Mouse (Mus musculus) hindbrain, embryonic 16.5 days (tissue): ENCODE results near the gene Zfp14. TPM values are rescaled to one million over a fixed set of nuclear protein-coding genes. Genes with fewer than 3 reads are reported as not detected.

Experiments
- ATAC-seq: fragments of 200-750 bp; cut with Nextera tagmentation; 2 replicates; pipeline ENCODE4 v1.8.0; 2017; ENCODE audit warnings: moderate TSS enrichment, moderate library complexity
- H3K27ac ChIP-seq: fragments of 300-500 bp; sonication (generic); 2 replicates; pipeline ENCODE4 v1.5.1; 2014; ENCODE audit warnings: low read depth, mild to moderate bottlenecking, control low read depth, low read length, moderate library complexity
- H3K27me3 ChIP-seq: fragments of 300-500 bp; sonication (generic); replicated peaks from 2 replicates; pipeline ENCODE4 v1.6.1; 2014; ENCODE audit warnings: low read length; ENCODE audit not compliant: control insufficient read depth, insufficient read depth
- H3K36me3 ChIP-seq: fragments of 300-500 bp; sonication (generic); 2 replicates; pipeline ENCODE4 v1.6.1; 2014; ENCODE audit warnings: mild to moderate bottlenecking, low read length, moderate library complexity, mixed read lengths; ENCODE audit not compliant: control insufficient read depth, insufficient read depth
- H3K4me1 ChIP-seq: fragments of 300-500 bp; sonication (generic); 2 replicates; pipeline ENCODE4 v1.6.1; 2014; ENCODE audit warnings: low read depth, low read length; ENCODE audit not compliant: control insufficient read depth, insufficient read depth
- H3K4me2 ChIP-seq: fragments of 300-500 bp; sonication (generic); 2 replicates; pipeline ENCODE4 v1.6.1; 2014; ENCODE audit warnings: mild to moderate bottlenecking, low read length, control low read depth, moderate library complexity
- H3K4me3 ChIP-seq: fragments of 300-500 bp; sonication (generic); 2 replicates; pipeline ENCODE4 v1.5.1; 2014; ENCODE audit warnings: mild to moderate bottlenecking, low read length, control low read depth, moderate library complexity
- H3K9ac ChIP-seq: fragments of 300-500 bp; sonication (generic); 2 replicates; pipeline ENCODE4 v1.6.1; 2014; ENCODE audit warnings: low read depth, mild to moderate bottlenecking, control low read depth, low read length, moderate library complexity
- H3K9me3 ChIP-seq: fragments of 300-500 bp; sonication (generic); 2 replicates; pipeline ENCODE4 v1.6.1; 2014; ENCODE audit warnings: mild to moderate bottlenecking, low read length, moderate library complexity; ENCODE audit not compliant: control insufficient read depth
- WGBS: fragments of 180-500 bp; shearing (Covaris S2); extraction: QIAGEN DNeasy Blood & Tissue Kit; methylation state at CpG from one replicate; pipeline ENCODE4 v1.1.7; 2014; 5-methylcytosine and 5-hydroxymethylcytosine counted together
- polyA plus RNA-seq: library from polyadenylated mRNA; unstranded; fragments of >200 nt; fragmentation: Nextera tagmentation; extraction: Ambion mirVana; gene quantifications from 2 replicates; pipeline ENCODE4 v1.2.1, GENCODE M21; 2015

The Zfp14 gene
- polyA plus RNA-seq, 1 experiment from 2014 or later: 11.9 TPM

- ATAC-seq: peak; percentile 48; the same call in 1 of the 2 replicates
These were observed 38.2 kb downstream of the Zfp14 start for GRCm38 (mm10) chr7:30012956-30013363.

GRCm38 (mm10) chr7:30010551-30011195 lies 40.5 kb downstream of the Zfp14 start:
- H3K36me3 ChIP-seq: peaks cover 9% of the 10 kb centered on the region
- 71% methylated on average over 10 of the region's 10 CpGs for WGBS
- H3K27ac ChIP-seq: no peak overlapping the region
- H3K9ac ChIP-seq: no peak overlapping the region
- ATAC-seq: no peak
- H3K4me3 ChIP-seq: no peak overlapping the region
- H3K4me1 ChIP-seq: peaks cover 12% of the 10 kb centered on the region
- H3K27me3 ChIP-seq: no peaks in the 10 kb centered on the region
- H3K4me2 ChIP-seq: no peak overlapping the region
- H3K9me3 ChIP-seq: no peaks in the 10 kb centered on the region

More at GRCm38 (mm10) chr7:30012956-30013363, 38.2 kb downstream of the Zfp14 start:
- H3K27ac ChIP-seq: no peak overlapping the region
- H3K27me3 ChIP-seq: no peaks in the 10 kb centered on the region
- no peak overlapping the region for H3K4me3 ChIP-seq
- no peaks in the 10 kb centered on the region for H3K9me3 ChIP-seq
- peaks cover 12% of the 10 kb centered on the region for H3K4me1 ChIP-seq
- WGBS: 60% methylated on average over 4 of the region's 4 CpGs
- no peak overlapping the region for H3K9ac ChIP-seq
- peaks cover 12% of the 10 kb centered on the region for H3K36me3 ChIP-seq
- H3K4me2 ChIP-seq: no peak overlapping the region

DNA sequence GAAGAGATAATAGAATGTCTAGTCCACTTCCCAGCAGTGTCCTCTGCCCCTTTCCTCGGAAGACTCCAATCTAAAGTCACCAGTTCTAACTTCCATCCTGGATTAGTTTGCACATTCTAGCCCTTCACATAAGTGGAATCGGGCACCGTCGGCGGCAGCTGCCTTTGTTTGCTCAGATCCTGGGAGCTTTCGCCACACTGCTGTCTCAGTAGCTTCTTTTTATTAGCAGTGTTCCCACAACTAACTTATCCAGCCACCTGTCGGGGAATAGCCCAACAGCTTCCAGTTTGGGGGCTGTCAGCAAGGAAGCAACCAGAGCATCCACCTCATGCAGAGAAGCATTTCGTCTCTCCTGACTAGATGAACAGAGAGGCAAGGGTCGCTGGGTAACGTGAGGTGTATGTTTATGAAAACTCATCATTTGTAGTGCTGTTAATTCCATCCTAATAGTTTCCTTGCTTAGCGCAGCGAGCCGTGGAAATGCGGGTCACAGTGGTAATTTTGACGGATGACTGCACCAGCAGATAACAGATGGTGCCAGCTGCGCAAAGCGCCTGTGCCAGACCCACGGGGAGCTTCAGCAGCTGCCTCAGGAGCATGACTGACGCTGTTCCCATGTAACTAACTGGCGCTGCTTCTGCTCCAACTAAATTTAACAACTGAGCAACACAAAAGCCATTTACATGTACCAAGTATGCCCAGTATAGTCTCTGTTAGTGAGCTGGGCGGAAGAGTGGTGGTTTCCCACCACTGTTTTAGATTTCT lies 41.7 kb downstream of the Zfp14 start:
- Histone ChIP-seq H3K9me3 (no peaks in the 10 kb centered on the region), H3K4me1 (peaks cover 12% of the 10 kb centered on the region), H3K36me3 (peaks cover 8% of the 10 kb centered on the region), H3K4me2 (peak overlapping the region; percentile 36), H3K27ac (peak overlapping the region; percentile 58), H3K27me3 (no peaks in the 10 kb centered on the region), H3K9ac (no peak overlapping the region), H3K4me3 (no peak overlapping the region; the same call in 1 of the 2 replicates)
- WGBS: 37% methylated on average over 21 of the region's 21 CpGs
- peak; percentile 76 for ATAC-seq

GRCm38 (mm10) chr7:30008020-30008690 lies 43.0 kb downstream of the Zfp14 start:
- no peak for ATAC-seq
- Histone ChIP-seq H3K27ac (no peak overlapping the region), H3K36me3 (peaks cover 4% of the 10 kb centered on the region; the same call in 1 of the 2 replicates), H3K4me3 (no peak overlapping the region), H3K4me1 (peaks cover 12% of the 10 kb centered on the region), H3K9me3 (no peaks in the 10 kb centered on the region), H3K9ac (no peak overlapping the region), H3K4me2 (no peak overlapping the region), H3K27me3 (no peaks in the 10 kb centered on the region)
- WGBS: 78% methylated on average over 6 of the region's 6 CpGs

- Histone ChIP-seq H3K4me3 (no peak overlapping the region), H3K36me3 (peaks cover 4% of the 10 kb centered on the region; the same call in 1 of the 2 replicates), H3K27me3 (no peaks in the 10 kb centered on the region), H3K27ac (no peak overlapping the region), H3K4me1 (peaks cover 12% of the 10 kb centered on the region), H3K9me3 (no peaks in the 10 kb centered on the region), H3K9ac (no peak overlapping the region), H3K4me2 (no peak overlapping the region)
- no peak for ATAC-seq
- WGBS: 100% methylated on average over 1 of the region's 1 CpGs
These were observed 43.6 kb downstream of the Zfp14 start for GRCm38 (mm10) chr7:30007601-30008000.

DNA sequence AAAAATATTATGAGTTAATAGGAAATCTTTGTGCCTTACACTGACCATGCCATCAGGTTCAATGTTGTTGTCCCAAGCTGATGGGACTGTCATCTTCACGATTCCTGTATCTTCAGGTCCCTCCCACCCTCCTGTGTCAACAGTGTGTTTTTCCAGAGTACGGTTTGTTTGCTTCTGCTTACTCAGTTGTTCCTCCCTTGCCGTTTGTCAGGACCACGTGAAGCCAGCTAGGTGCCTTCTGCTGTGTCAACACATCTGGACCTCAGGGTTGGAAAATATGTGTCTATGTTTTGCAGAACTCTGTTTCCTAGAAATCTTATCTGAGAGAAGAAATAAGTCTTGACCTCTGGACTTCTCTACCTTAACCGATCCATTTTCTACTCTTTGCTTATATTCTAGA lies 50.6 kb downstream of the Zfp14 start:
- ATAC-seq: no peak
- no peaks in the 10 kb centered on the region for H3K4me1 ChIP-seq
- WGBS: 94% methylated on average over 5 of the region's 5 CpGs
- H3K27me3 ChIP-seq: no peaks in the 10 kb centered on the region
- no peak overlapping the region for H3K4me3 ChIP-seq
- no peak overlapping the region for H3K9ac ChIP-seq
- H3K4me2 ChIP-seq: no peak overlapping the region
- no peaks in the 10 kb centered on the region for H3K9me3 ChIP-seq
- peaks cover 23% of the 10 kb centered on the region for H3K36me3 ChIP-seq
- no peak overlapping the region for H3K27ac ChIP-seq

- H3K27me3 ChIP-seq: no peaks in the 10 kb centered on the region
- H3K9ac ChIP-seq: no peak overlapping the region
- WGBS: 95% methylated on average over 8 of the region's 8 CpGs
- no peak overlapping the region for H3K27ac ChIP-seq
- no peak overlapping the region for H3K4me2 ChIP-seq
- no peak for ATAC-seq
- H3K9me3 ChIP-seq: no peaks in the 10 kb centered on the region
- no peak overlapping the region for H3K4me3 ChIP-seq
- peaks cover 27% of the 10 kb centered on the region for H3K36me3 ChIP-seq
- no peaks in the 10 kb centered on the region for H3K4me1 ChIP-seq
These were observed 56.0 kb downstream of the Zfp14 start for GRCm38 (mm10) chr7:29995134-29995533.

- WGBS: 96% methylated on average over 9 of the region's 9 CpGs
- peaks cover 21% of the 10 kb centered on the region for H3K36me3 ChIP-seq
- no peak overlapping the region for H3K4me2 ChIP-seq
- no peaks in the 10 kb centered on the region for H3K27me3 ChIP-seq
- ATAC-seq: no peak
- no peak overlapping the region for H3K9ac ChIP-seq
- H3K9me3 ChIP-seq: no peaks in the 10 kb centered on the region
- no peak overlapping the region for H3K27ac ChIP-seq
- no peak overlapping the region for H3K4me3 ChIP-seq
- no peaks in the 10 kb centered on the region for H3K4me1 ChIP-seq
These were observed 57.8 kb downstream of the Zfp14 start for GRCm38 (mm10) chr7:29993340-29993739.

DNA sequence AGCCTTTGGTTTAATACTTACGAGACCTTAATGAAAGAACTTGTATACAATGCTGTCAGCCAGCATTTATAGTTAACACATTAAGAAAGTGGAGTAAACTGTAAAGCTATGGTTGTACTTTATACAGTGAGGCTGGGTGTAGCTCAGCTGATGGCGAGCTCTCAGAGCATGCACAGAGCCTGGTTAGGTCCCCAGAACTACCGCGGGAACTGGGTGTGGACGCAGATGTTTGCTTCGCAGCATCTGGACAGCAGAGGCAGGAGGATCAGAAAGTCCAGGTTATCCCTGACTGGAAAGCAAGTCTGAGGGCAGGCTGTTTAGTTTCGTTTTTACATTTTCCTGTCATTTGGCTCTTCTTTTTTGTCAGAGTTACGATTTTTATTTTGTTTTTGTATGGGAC lies 58.5 kb downstream of the Zfp14 start:
- 96% methylated on average over 8 of the region's 8 CpGs for whole genome bisulfite sequencing
- peaks cover 14% of the 10 kb centered on the region for H3K36me3 ChIP-seq

More for the DNA sequence above, 58.5 kb downstream of the Zfp14 start:
- Histone ChIP-seq H3K9ac (no peak overlapping the region), H3K27me3 (no peaks in the 10 kb centered on the region), H3K4me1 (no peaks in the 10 kb centered on the region), H3K4me3 (no peak overlapping the region), H3K27ac (no peak overlapping the region), H3K4me2 (no peak overlapping the region), H3K9me3 (no peaks in the 10 kb centered on the region)
- ATAC-seq: no peak
